Mouse (Mus musculus) kidney, embryonic 16.5 days (tissue): ENCODE data around the gene Pde8a. TPM values are rescaled to one million over a fixed set of nuclear protein-coding genes. Genes with fewer than 3 reads are reported as not detected.

Experiments
- ATAC-seq: fragments of 200-750 bp; cut with Nextera tagmentation; 2 replicates; pipeline ENCODE4 v1.8.0; 2017; ENCODE audit warnings: moderate TSS enrichment; ENCODE audit not compliant: low FRiP score, low TSS enrichment
- H3K27ac ChIP-seq: fragments of 300-500 bp; sonication (generic); 2 replicates; pipeline ENCODE4 v1.5.1; 2014; ENCODE audit warnings: low read length
- H3K27me3 ChIP-seq: fragments of 300-500 bp; sonication (generic); 2 replicates; pipeline ENCODE4 v1.6.1; 2014; ENCODE audit warnings: low read length, control low read depth, mixed read lengths; ENCODE audit not compliant: insufficient read depth
- H3K36me3 ChIP-seq: fragments of 300-500 bp; sonication (generic); 2 replicates; pipeline ENCODE4 v1.6.1; 2014; ENCODE audit warnings: low read length, control low read depth, mixed read lengths; ENCODE audit not compliant: insufficient read depth
- H3K4me1 ChIP-seq: fragments of 300-500 bp; sonication (generic); 2 replicates; pipeline ENCODE4 v1.6.1; 2014; ENCODE audit warnings: low read length, control low read depth, mixed read lengths; ENCODE audit not compliant: insufficient read depth
- H3K4me2 ChIP-seq: fragments of 300-500 bp; sonication (generic); replicated peaks from 2 replicates; pipeline ENCODE4 v1.6.1; 2014; ENCODE audit warnings: low read depth, low read length
- H3K4me3 ChIP-seq: fragments of 300-500 bp; sonication (generic); 2 replicates; pipeline ENCODE4 v1.5.1; 2014; ENCODE audit warnings: mild to moderate bottlenecking, low read length
- H3K9ac ChIP-seq: fragments of 300-500 bp; sonication (generic); replicated peaks from 2 replicates; pipeline ENCODE4 v1.6.1; 2014; ENCODE audit warnings: low read length
- H3K9me3 ChIP-seq: fragments of 300-500 bp; sonication (generic); 2 replicates; pipeline ENCODE4 v1.6.1; 2016; ENCODE audit warnings: low read length, control low read depth
- WGBS: fragments of 180-500 bp; shearing (Covaris S2); extraction: QIAGEN DNeasy Blood & Tissue Kit; methylation state at CpG from one replicate; pipeline ENCODE4 v1.1.7; 2014; 5-methylcytosine and 5-hydroxymethylcytosine counted together
- polyA plus RNA-seq: library from polyadenylated mRNA; unstranded; fragments of >200 nt; fragmentation: Nextera tagmentation; extraction: Ambion mirVana; gene quantifications from 2 replicates; pipeline ENCODE4 v1.2.1, GENCODE M21; 2015

The Pde8a gene
- polyA plus RNA-seq, 1 experiment from 2014 or later: 5.9 TPM

GRCm38 (mm10) chr7:81337785-81338521 is 124.6 kb downstream of the Pde8a start:
- Histone ChIP-seq H3K4me2 (no peak overlapping the region), H3K4me1 (peaks cover 10% of the 10 kb centered on the region), H3K4me3 (no peak overlapping the region), H3K9me3 (no peaks in the 10 kb centered on the region), H3K27me3 (no peaks in the 10 kb centered on the region), H3K9ac (no peak overlapping the region), H3K27ac (no peak overlapping the region), H3K36me3 (peaks cover 52% of the 10 kb centered on the region)
- WGBS: 91% methylated on average over 21 of the region's 21 CpGs
- ATAC-seq: no peak

GRCm38 (mm10) chr7:81338522-81338873 is 125.1 kb downstream of the Pde8a start:
- no peak overlapping the region for H3K4me3 ChIP-seq
- no peaks in the 10 kb centered on the region for H3K27me3 ChIP-seq
- no peaks in the 10 kb centered on the region for H3K9me3 ChIP-seq
- peaks cover 16% of the 10 kb centered on the region for H3K4me1 ChIP-seq
- peaks cover 57% of the 10 kb centered on the region for H3K36me3 ChIP-seq
- H3K9ac ChIP-seq: no peak overlapping the region
- no peak overlapping the region for H3K27ac ChIP-seq
- 77% methylated on average over 3 of the region's 3 CpGs for WGBS
- no peak overlapping the region for H3K4me2 ChIP-seq
- ATAC-seq: no peak

GRCm38 (mm10) chr7:81339783-81340182 is 126.4 kb downstream of the Pde8a start:
- no peaks in the 10 kb centered on the region for H3K27me3 ChIP-seq
- 86% methylated on average over 4 of the region's 4 CpGs for WGBS
- H3K4me3 ChIP-seq: no peak overlapping the region
- H3K36me3 ChIP-seq: peaks cover 63% of the 10 kb centered on the region
- peaks cover 21% of the 10 kb centered on the region for H3K4me1 ChIP-seq
- no peaks in the 10 kb centered on the region for H3K9me3 ChIP-seq
- no peak overlapping the region for H3K9ac ChIP-seq
- no peak overlapping the region for H3K27ac ChIP-seq
- ATAC-seq: no peak
- H3K4me2 ChIP-seq: no peak overlapping the region

- H3K36me3 ChIP-seq: peaks cover 63% of the 10 kb centered on the region
- no peaks in the 10 kb centered on the region for H3K9me3 ChIP-seq
- no peaks in the 10 kb centered on the region for H3K27me3 ChIP-seq
- WGBS: 55% methylated on average over 3 of the region's 3 CpGs
- no peak overlapping the region for H3K9ac ChIP-seq
- no peak overlapping the region for H3K4me3 ChIP-seq
- H3K4me1 ChIP-seq: peaks cover 21% of the 10 kb centered on the region
- no peak overlapping the region for H3K27ac ChIP-seq
- no peak overlapping the region for H3K4me2 ChIP-seq
- no peak for ATAC-seq
Measured at GRCm38 (mm10) chr7:81341563-81341962, 128.2 kb downstream of the Pde8a start.

- Histone ChIP-seq H3K27me3 (no peaks in the 10 kb centered on the region), H3K9me3 (no peaks in the 10 kb centered on the region), H3K9ac (peak overlapping the region; percentile 99), H3K4me3 (peak overlapping the region; percentile 97), H3K36me3 (peaks cover 59% of the 10 kb centered on the region), H3K4me2 (peak overlapping the region; percentile 96), H3K27ac (no peak overlapping the region), H3K4me1 (peaks cover 21% of the 10 kb centered on the region)
- 64% methylated on average over 8 of the region's 8 CpGs for WGBS
- ATAC-seq: no peak
Measured at GRCm38 (mm10) chr7:81342356-81343094, 129.1 kb downstream of the Pde8a start.

- Histone ChIP-seq H3K4me1 (peaks cover 21% of the 10 kb centered on the region), H3K27me3 (no peaks in the 10 kb centered on the region), H3K27ac (no peak overlapping the region), H3K9me3 (no peaks in the 10 kb centered on the region), H3K36me3 (peaks cover 56% of the 10 kb centered on the region), H3K4me2 (peak overlapping the region; percentile 96), H3K9ac (peak overlapping the region; percentile 99), H3K4me3 (peak overlapping the region; percentile 97)
- no peak for ATAC-seq
- WGBS: 27% methylated on average over 8 of the region's 8 CpGs
Measured at GRCm38 (mm10) chr7:81343316-81343715, 129.9 kb downstream of the Pde8a start.

GRCm38 (mm10) chr7:81343831-81344230 is 130.4 kb downstream of the Pde8a start:
- peak overlapping the region; percentile 96 for H3K4me2 ChIP-seq
- H3K27ac ChIP-seq: 0 out of 2 replicates have a peak overlapping the region, but pooled peaks have one; percentile 32
- ATAC-seq: no peak
- H3K36me3 ChIP-seq: peaks cover 51% of the 10 kb centered on the region
- peak overlapping the region; percentile 97 for H3K4me3 ChIP-seq
- no peaks in the 10 kb centered on the region for H3K27me3 ChIP-seq
- no peaks in the 10 kb centered on the region for H3K9me3 ChIP-seq
- peaks cover 21% of the 10 kb centered on the region for H3K4me1 ChIP-seq
- WGBS: 6% methylated on average over 10 of the region's 10 CpGs
- H3K9ac ChIP-seq: peak overlapping the region; percentile 99

- peaks cover 21% of the 10 kb centered on the region for H3K4me1 ChIP-seq
- peak within 1 kb of the TSS; percentile 96 for H3K4me2 ChIP-seq
- WGBS: under 1% methylated on average over 84 of the region's 85 CpGs
- H3K9ac ChIP-seq: peak within 1 kb of the TSS; percentile 99
- peak within 1 kb of the TSS; percentile 97 for H3K4me3 ChIP-seq
- no peaks in the 10 kb centered on the region for H3K27me3 ChIP-seq
- H3K36me3 ChIP-seq: peaks cover 41% of the 10 kb centered on the region
- peak; percentile 90 for ATAC-seq
- H3K27ac ChIP-seq: peak within 1 kb of the TSS; percentile 77
- no peaks in the 10 kb centered on the region for H3K9me3 ChIP-seq
Measured at GRCm38 (mm10) chr7:81344544-81345446, 131.4 kb downstream of the Pde8a start, which contains the start of gene Rps17. Gene Rps17, minus strand, starts transcription at chr7:81345254.

- H3K9me3 ChIP-seq: no peaks in the 10 kb centered on the region
- H3K27ac ChIP-seq: no peak overlapping the region
- 60% methylated on average over 15 of the region's 15 CpGs for WGBS
- peak overlapping the region; percentile 78 for H3K9ac ChIP-seq
- ATAC-seq: no peak; the same call in 1 of the 2 replicates
- H3K36me3 ChIP-seq: peaks cover 33% of the 10 kb centered on the region
- peak overlapping the region; percentile 97 for H3K4me3 ChIP-seq
- peak overlapping the region; percentile 60 for H3K4me2 ChIP-seq
- H3K27me3 ChIP-seq: no peaks in the 10 kb centered on the region
- peaks cover 21% of the 10 kb centered on the region for H3K4me1 ChIP-seq
Measured at GRCm38 (mm10) chr7:81345447-81346170, 132.2 kb downstream of the Pde8a start.
